ENCODE assay signal across 29 mouse cellular contexts in the genomic region with DNA sequence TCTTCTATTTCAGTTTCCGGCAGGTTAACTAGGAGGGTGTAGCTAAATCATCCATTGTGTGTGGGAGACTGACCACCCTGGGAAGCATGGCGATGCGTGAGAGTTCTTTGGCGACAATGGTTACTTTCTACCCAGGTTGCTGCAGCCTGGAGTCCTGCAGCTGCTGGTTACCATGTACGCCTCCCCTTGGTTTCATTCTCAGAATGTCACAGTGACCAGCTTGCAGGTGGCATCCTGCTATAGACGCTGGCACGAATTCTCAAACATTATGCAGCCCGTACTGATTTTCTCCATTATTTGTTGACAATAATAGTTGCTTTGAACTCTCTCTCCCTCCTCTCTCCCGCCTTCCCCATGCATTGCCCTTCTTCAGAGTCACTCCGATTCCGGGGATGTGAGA.
DNase-seq lines count a peak whose midpoint lies in the region; ATAC-seq and TF ChIP-seq lines count a peak whose summit lies in the region.
"Had no signal": no experiment of that assay in that cellular context is flagged by ENCODE, and none has a peak within 500 bp of the region (broad histone marks: within the 10 kb centered on the region; RNA-seq: fewer than 3 reads in every experiment).

No protein-coding gene starts in this region.

- no peak overlapping the region for H3K4me2 ChIP-seq in forebrain, embryonic 14.5 days (ENCODE audit: low read length)
- H3K4me2 ChIP-seq in forebrain, embryonic 11.5 days (ENCODE audit: low read depth, low read length, severe bottlenecking), result no peak overlapping the region
- peak overlapping the region; percentile 23; the same call in 1 of the 2 replicates for H3K4me2 ChIP-seq in neural tube, embryonic 13.5 days
- H3K4me2 ChIP-seq: embryonic facial prominence, embryonic 13.5 days; heart, embryonic 11.5 days; hindbrain, embryonic 13.5 days; limb, embryonic 15.5 days; liver, embryonic 13.5 days had no signal

- H3K27ac ChIP-seq in forebrain, embryonic 14.5 days (ENCODE audit: low read depth, low read length), result no peak overlapping the region
- no peak overlapping the region for H3K27ac ChIP-seq in forebrain, embryonic 11.5 days (ENCODE audit: low read depth, low read length)
- H3K27ac ChIP-seq in left cerebral cortex, adult 2 months, result no peak overlapping the region
- no peak overlapping the region for H3K27ac ChIP-seq in neural tube, embryonic 13.5 days (replicated peaks)
- H3K27ac ChIP-seq: embryonic facial prominence, embryonic 13.5 days; hindbrain, embryonic 13.5 days; limb, embryonic 10.5 days; limb, embryonic 15.5 days; liver, embryonic 13.5 days; macrophage; stomach, postnatal 0 days had no signal

- no peak overlapping the region for H3K9ac ChIP-seq in forebrain, embryonic 14.5 days (ENCODE audit: low read length)
- no peak overlapping the region for H3K9ac ChIP-seq in forebrain, embryonic 11.5 days (ENCODE audit: low read length)
- no peak overlapping the region for H3K9ac ChIP-seq in neural tube, embryonic 13.5 days
- H3K9ac ChIP-seq: embryonic facial prominence, embryonic 13.5 days; hindbrain, embryonic 13.5 days; limb, embryonic 15.5 days; liver, embryonic 13.5 days had no signal

- no peak for TF ChIP-seq CTCF in left cerebral cortex, adult 2 months (IDR thresholded peaks at IDR 0.05)

- peak; percentile 29; the same call in 1 of the 2 replicates for ATAC-seq in forebrain, embryonic 14.5 days
- no peak for ATAC-seq in forebrain, embryonic 11.5 days (replicated peaks; ENCODE audit: low FRiP score)
- ATAC-seq in neural tube, embryonic 13.5 days (ENCODE audit: low read depth), result no peak

- no peaks in the 10 kb centered on the region for H3K4me1 ChIP-seq in forebrain, embryonic 14.5 days (ENCODE audit: control insufficient read depth, insufficient read depth, low read length)
- no peaks in the 10 kb centered on the region for H3K4me1 ChIP-seq in forebrain, embryonic 11.5 days (replicated peaks; ENCODE audit: control insufficient read depth, insufficient read depth, low read length)
- no peaks in the 10 kb centered on the region for H3K4me1 ChIP-seq in neural tube, embryonic 13.5 days (replicated peaks)
- H3K4me1 ChIP-seq: embryonic facial prominence, embryonic 13.5 days; hindbrain, embryonic 13.5 days; limb, embryonic 10.5 days; limb, embryonic 15.5 days; liver, embryonic 13.5 days had no signal

- WGBS in forebrain, embryonic 14.5 days, result 54% methylated on average over 11 of the region's 11 CpGs
- WGBS in forebrain, embryonic 11.5 days, result 79% methylated on average over 11 of the region's 11 CpGs
- 66% methylated on average over 11 of the region's 11 CpGs for WGBS in neural tube, embryonic 13.5 days

- intact Hi-C loops in left cerebral cortex, adult 2 months (cut with DNase I), result loop anchor here (10.0 kb wide), 1 partner anchor 190 kb away; no protein-coding TSS in a partner anchor

- DNase-seq in forebrain, embryonic 14.5 days (ENCODE audit: low spot score), result peak; percentile 22
- DNase-seq in forebrain, embryonic 11.5 days (ENCODE audit: low spot score), result no peak
- DNase-seq in left cerebral cortex, adult 2 months (ENCODE audit: extremely low spot score in 1 of 2, low spot score in 2 of 2), result no peak
- DNase-seq in left cerebral cortex, adult 11 months (ENCODE audit: low spot score), result no peak
- DNase-seq in brain, adult 2 months (ENCODE audit: low read depth, low spot score), result peak; percentile 30
- DNase-seq in cerebellum, adult 11 months, result no peak
- DNase-seq: adrenal gland, postnatal 10 days; cerebellum, adult 18-20 months; cerebellum, postnatal 10 days; gastrocnemius, postnatal 14 days; heart, adult 18-20 months; heart, postnatal 36 days; kidney, adult 18-20 months; kidney, postnatal 4 days; liver, embryonic 13.5 days; lung, adult 18-20 months; lung, postnatal 10 days; right cerebral cortex, postnatal 4 days; thymus, adult 18-20 months; thymus, postnatal 25 days had no signal

- no peaks in the 10 kb centered on the region for H3K27me3 ChIP-seq in forebrain, embryonic 14.5 days (replicated peaks; ENCODE audit: control insufficient read depth, insufficient read depth, low read length)
- H3K27me3 ChIP-seq in forebrain, embryonic 11.5 days (ENCODE audit: control insufficient read depth, insufficient read depth, low read length), result no peaks in the 10 kb centered on the region
- H3K27me3 ChIP-seq in neural tube, embryonic 13.5 days, result no peaks in the 10 kb centered on the region
- H3K27me3 ChIP-seq: embryonic facial prominence, embryonic 13.5 days; hindbrain, embryonic 13.5 days; limb, embryonic 15.5 days; liver, embryonic 13.5 days had no signal

- no peaks in the 10 kb centered on the region for H3K36me3 ChIP-seq in forebrain, embryonic 14.5 days (ENCODE audit: control insufficient read depth, insufficient read depth, low read length)
- no peaks in the 10 kb centered on the region for H3K36me3 ChIP-seq in forebrain, embryonic 11.5 days (ENCODE audit: control insufficient read depth, insufficient read depth, low read length)
- H3K36me3 ChIP-seq in neural tube, embryonic 13.5 days, result no peaks in the 10 kb centered on the region
- H3K36me3 ChIP-seq: embryonic facial prominence, embryonic 13.5 days; G1E; hindbrain, embryonic 13.5 days; limb, embryonic 10.5 days; limb, embryonic 15.5 days; liver, embryonic 13.5 days had no signal

- H3K9me3 ChIP-seq in forebrain, embryonic 14.5 days (replicated peaks; ENCODE audit: control insufficient read depth, low read length), result no peaks in the 10 kb centered on the region
- no peaks in the 10 kb centered on the region for H3K9me3 ChIP-seq in forebrain, embryonic 11.5 days (ENCODE audit: control insufficient read depth, low read length)
- H3K9me3 ChIP-seq in neural tube, embryonic 13.5 days, result no peaks in the 10 kb centered on the region
- H3K9me3 ChIP-seq: embryonic facial prominence, embryonic 13.5 days; hindbrain, embryonic 13.5 days; limb, embryonic 10.5 days; limb, embryonic 15.5 days; liver, embryonic 13.5 days had no signal

- H3K4me3 ChIP-seq in forebrain, embryonic 14.5 days (ENCODE audit: low read depth, low read length), result no peak overlapping the region
- H3K4me3 ChIP-seq in forebrain, embryonic 11.5 days (ENCODE audit: low read depth, low read length), result no peak overlapping the region
- 0 out of 2 replicates have a peak overlapping the region, but pooled peaks have one; percentile 16 for H3K4me3 ChIP-seq in left cerebral cortex, adult 2 months
- no peak overlapping the region for H3K4me3 ChIP-seq in neural tube, embryonic 13.5 days
- H3K4me3 ChIP-seq: embryonic facial prominence, embryonic 13.5 days; hindbrain, embryonic 13.5 days; limb, embryonic 10.5 days; limb, embryonic 15.5 days; liver, embryonic 13.5 days had no signal

Comparison
In these comparisons a context has a peak if more than half of its experiments do, and no peak if none do; other contexts are left out.
1. DNase-seq: peak in forebrain, embryonic 14.5 days (single experiment) and brain, adult 2 months (single experiment); none in forebrain, embryonic 11.5 days (single experiment), left cerebral cortex, adult 2 months (0 of 2), left cerebral cortex, adult 11 months (single experiment) and cerebellum, adult 11 months (single experiment).